Mouse (Mus musculus): Measurements from ENCODE around the gene Mettl7a1. TPM values are rescaled to one million over a fixed set of nuclear protein-coding genes. Genes with fewer than 3 reads are reported as not detected.
"Not testable (repeated sequence)": the region's sequence is repeated elsewhere in the genome, so short reads cannot be mapped to it uniquely, and the experiment has no call there.

The Mettl7a1 gene
- polyA plus RNA-seq, 1 experiment from 2014 or later = 5.4 TPM

DNA sequence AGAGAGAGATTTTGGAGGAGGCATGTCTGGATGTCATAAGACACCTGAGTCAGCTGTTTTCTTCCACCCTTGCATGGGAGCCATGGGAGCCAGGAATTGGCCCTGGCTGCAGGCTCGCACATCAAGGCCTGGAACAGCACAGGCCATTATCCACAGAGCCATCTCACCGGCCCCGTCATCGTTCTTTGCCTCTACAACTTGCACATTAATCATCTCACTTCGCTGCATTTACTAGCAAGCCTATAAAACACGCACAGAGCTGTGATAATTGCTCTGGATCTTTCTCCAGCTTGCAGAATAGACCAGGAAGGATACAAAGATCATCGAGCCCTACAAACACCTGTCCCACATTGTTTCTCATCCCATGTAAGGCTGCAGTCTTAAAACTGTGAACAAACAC lies 26.8 kb downstream of the Mettl7a1 start:
- 72% methylated on average over 7 of the region's 7 CpGs for WGBS
- H3K9ac ChIP-seq (replicated peaks) = no peak overlapping the region
- H3K9me3 ChIP-seq = no peaks in the 10 kb centered on the region
- no peak overlapping the region for H3K27ac ChIP-seq (replicated peaks)
- H3K4me3 ChIP-seq = no peak overlapping the region
- H3K4me2 ChIP-seq (replicated peaks) = no peak overlapping the region
- H3K4me1 ChIP-seq = no peaks in the 10 kb centered on the region
- H3K36me3 ChIP-seq = no peaks in the 10 kb centered on the region
- no peak for ATAC-seq (replicated peaks)
- H3K27me3 ChIP-seq = no peaks in the 10 kb centered on the region

DNA sequence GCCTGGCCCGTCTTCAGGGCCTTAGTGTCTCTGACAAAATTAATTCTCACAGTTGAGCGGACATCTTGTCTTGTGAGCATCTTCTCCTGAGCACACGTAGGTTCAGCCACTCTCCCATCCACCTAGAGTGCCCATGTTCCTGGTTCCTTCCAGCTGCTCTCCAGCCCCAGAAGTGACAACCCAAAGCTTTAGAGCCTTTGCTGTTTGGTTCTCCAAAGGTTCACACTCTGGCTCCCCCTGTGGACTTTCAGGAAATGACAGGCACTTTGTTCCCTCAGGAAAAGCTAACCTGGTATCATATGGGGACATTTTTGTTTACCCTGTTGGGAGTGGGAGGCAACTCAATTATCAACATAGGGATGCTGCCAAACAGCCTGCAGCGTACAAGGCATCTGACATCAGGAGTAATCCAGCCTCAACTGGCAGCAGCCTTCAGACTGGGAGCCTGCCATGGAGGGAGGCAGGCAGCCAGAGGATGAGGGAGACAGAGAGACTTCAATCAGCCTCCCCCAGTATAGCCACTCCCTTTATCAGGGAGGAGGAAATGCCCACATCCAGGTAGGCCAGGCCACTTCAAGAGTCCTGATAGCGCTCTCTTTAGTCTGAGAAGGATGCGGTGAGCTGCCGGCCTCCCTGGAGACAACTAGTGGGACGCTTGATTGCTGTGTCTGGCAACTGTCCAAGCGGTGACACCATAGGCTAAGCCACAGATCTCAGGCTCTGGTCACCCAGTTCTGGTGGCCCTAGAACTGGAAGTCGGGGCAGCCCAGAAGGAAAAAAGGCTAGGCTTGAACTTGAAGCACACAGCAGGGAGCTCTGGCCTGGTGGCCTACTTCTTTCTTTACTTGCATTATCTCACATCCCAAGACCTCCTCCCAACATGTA lies 28.4 kb downstream of the Mettl7a1 start:
- 0 out of 2 replicates have a peak, but pooled peaks have one; percentile 23 for ATAC-seq (replicated peaks)
- 50% methylated on average over 3 of the region's 10 CpGs for WGBS
- H3K27me3 ChIP-seq = not testable (repeated sequence)

DNA sequence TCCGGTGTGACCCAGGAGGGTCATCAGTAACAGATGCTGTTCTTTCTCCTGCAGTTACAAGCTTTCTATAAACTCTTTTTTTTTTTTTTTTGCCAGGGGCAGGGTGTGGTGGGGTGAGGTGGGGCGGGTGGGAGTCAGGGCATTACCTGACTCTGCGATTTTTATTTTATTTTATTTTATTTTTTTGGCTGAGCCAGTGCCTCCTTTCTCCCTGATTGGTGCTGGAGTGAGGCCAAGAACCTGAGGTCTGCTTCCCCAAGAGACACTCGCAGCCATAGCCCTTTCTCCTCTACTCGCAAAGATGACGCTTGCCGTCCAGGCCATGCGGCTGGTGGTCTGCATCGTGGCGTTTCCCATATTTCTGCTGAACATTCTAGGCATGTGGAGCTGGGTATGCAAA lies 30.7 kb downstream of the Mettl7a1 start, which contains the start of gene Mettl7a3:
Gene Mettl7a3 (plus strand): TSS at position 301 of the 400 bp plus-strand sequence.
- H3K9ac ChIP-seq (replicated peaks) = no peak within 1 kb of the TSS
- no peaks in the 10 kb centered on the region for H3K9me3 ChIP-seq
- ATAC-seq (replicated peaks) = no peak
- no peak within 1 kb of the TSS for H3K4me2 ChIP-seq (replicated peaks)
- WGBS = 71% methylated on average over 10 of the region's 10 CpGs
- no peaks in the 10 kb centered on the region for H3K4me1 ChIP-seq
- H3K27me3 ChIP-seq = no peaks in the 10 kb centered on the region
- no peaks in the 10 kb centered on the region for H3K36me3 ChIP-seq
- H3K27ac ChIP-seq (replicated peaks) = no peak within 1 kb of the TSS
- no peak within 1 kb of the TSS for H3K4me3 ChIP-seq

More for the DNA sequence above, 28.4 kb downstream of the Mettl7a1 start:
- H3K27ac ChIP-seq (replicated peaks); H3K4me1 ChIP-seq; H3K36me3 ChIP-seq; H3K9ac ChIP-seq (replicated peaks); H3K4me2 ChIP-seq (replicated peaks); H3K4me3 ChIP-seq; H3K9me3 ChIP-seq: not testable (repeated sequence)

DNA sequence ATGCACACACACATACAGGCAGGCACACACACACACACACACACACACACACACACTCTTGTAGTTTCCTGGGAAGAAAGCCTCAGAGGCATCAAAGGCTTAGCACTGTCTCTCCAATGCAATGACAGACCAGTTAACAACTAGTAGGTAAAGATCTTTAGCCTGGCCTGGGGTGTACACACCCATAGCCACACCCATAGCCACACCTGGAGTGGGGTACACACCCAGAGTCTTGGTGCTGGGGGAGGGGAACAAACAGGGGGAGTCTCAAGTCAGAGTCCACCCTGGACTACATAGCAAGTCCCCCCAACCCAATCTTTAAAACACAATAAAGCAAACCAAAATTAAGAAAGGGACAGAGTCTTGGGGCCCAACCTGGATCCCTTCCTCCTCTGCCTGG lies 33.4 kb downstream of the Mettl7a1 start:
- H3K9me3 ChIP-seq; H3K36me3 ChIP-seq; H3K4me1 ChIP-seq; H3K4me3 ChIP-seq; H3K27ac ChIP-seq (replicated peaks); H3K27me3 ChIP-seq; H3K9ac ChIP-seq (replicated peaks); ATAC-seq (replicated peaks); H3K4me2 ChIP-seq (replicated peaks): not testable (repeated sequence)

DNA sequence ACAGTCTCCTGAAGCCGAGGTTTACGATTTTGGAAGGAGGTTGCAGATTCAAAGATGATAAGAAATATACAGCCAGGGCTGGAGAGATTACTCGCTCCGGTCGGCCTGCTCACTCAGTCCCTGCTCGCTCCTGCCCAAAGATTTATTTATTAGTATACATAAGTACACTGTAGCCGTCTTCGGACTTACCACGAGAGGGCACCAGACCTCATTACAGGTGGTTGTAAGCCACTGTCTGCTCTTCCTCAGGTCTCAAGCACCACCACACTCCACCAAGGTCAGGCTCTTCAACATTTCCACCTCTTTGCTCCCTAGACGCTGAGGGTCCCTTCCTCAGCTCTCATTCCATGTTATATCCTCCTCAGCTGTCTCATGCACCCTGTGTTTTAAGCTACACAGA lies 33.9 kb downstream of the Mettl7a1 start:
- H3K36me3 ChIP-seq; H3K4me2 ChIP-seq (replicated peaks); H3K27me3 ChIP-seq; H3K9me3 ChIP-seq; H3K9ac ChIP-seq (replicated peaks); ATAC-seq (replicated peaks); H3K27ac ChIP-seq (replicated peaks); H3K4me3 ChIP-seq; H3K4me1 ChIP-seq: not testable (repeated sequence)
- WGBS = 42% methylated on average over 10 of the region's 10 CpGs

DNA sequence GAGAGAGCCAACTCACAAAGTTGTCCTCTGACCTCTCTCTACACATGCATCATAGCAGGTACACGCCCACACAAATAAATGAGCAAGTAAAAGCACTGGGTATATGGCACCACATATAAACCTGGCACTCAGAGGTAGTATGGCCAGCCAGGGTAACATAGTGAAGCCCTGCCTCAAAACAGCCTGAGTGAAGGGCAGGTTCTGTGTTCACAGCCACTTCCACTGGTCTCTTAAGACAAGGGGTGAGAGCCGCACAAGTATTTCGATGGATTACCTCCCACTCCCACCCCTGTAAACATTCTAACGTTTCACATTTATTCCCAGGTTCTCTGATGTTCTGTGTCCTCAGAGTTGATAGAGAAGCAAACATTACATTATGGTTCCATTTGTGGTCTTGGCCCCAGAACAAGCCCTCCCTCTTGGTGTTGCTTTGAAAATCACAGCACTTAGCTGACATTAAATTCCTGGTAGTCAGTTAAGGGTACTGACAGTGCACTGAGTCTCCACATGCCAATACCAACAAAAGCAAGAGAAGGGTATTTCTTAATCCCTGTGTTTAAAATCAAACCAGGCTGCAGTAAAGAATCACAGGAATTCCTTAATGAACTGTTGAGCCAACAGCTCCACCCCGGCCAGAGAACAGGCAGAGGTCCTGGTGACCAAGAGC lies 37.5 kb downstream of the Mettl7a1 start:
- not testable (repeated sequence) for H3K9me3 ChIP-seq; H3K9ac ChIP-seq (replicated peaks); H3K4me1 ChIP-seq; H3K27me3 ChIP-seq; H3K27ac ChIP-seq (replicated peaks); H3K4me2 ChIP-seq (replicated peaks); ATAC-seq (replicated peaks); H3K4me3 ChIP-seq; H3K36me3 ChIP-seq
- WGBS = 74% methylated on average over 4 of the region's 5 CpGs

DNA sequence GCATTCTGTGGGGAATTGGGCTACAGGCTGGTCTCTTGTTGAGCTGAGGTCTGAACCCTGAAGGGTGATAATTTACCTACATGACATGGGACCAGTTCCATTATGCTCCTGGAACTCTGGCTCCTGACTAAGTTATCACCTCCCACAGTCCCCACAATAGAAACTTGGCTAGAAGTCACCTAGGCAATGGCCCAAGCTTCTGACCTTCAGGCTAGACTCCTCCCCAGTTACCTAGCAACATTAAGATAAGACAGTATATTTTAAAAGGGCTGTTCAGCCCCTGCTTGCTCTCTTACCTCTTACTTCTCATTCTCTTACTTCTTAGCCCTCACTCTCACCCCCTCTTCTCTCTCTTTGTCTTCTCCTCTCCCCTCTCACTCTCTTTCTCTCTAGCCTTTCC lies 41.5 kb downstream of the Mettl7a1 start:
- no peaks in the 10 kb centered on the region for H3K9me3 ChIP-seq
- H3K4me3 ChIP-seq = no peak overlapping the region
- no peaks in the 10 kb centered on the region for H3K27me3 ChIP-seq
- no peaks in the 10 kb centered on the region for H3K36me3 ChIP-seq
- H3K4me2 ChIP-seq (replicated peaks) = no peak overlapping the region
- H3K4me1 ChIP-seq = no peaks in the 10 kb centered on the region
- H3K27ac ChIP-seq (replicated peaks) = no peak overlapping the region
- no peak overlapping the region for H3K9ac ChIP-seq (replicated peaks)
- ATAC-seq (replicated peaks) = no peak

DNA sequence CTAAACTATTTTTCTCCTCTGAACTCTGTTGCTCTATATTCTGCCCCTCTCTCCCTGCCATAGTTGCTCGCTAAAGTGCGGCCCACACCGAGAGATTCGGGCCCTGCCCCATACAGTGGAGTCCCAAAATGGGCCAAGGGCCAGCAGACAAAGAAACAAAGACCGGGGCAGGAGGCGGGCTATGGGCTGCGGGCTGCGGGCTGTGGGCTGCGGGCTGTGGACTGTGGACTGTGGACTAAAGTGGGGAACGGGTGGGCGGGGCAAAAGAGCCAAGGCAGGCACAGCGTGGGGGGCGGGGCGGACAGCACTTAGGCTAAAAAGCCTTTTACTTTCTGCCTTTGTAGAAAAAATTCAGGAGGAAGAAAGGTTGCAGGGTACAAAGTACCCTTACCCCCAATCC lies 42.8 kb downstream of the Mettl7a1 start:
- Histone ChIP-seq H3K4me2 (replicated peaks) (no peak overlapping the region), H3K36me3 (no peaks in the 10 kb centered on the region), H3K9ac (replicated peaks) (no peak overlapping the region), H3K27me3 (no peaks in the 10 kb centered on the region), H3K9me3 (no peaks in the 10 kb centered on the region), H3K4me3 (no peak overlapping the region), H3K4me1 (no peaks in the 10 kb centered on the region), H3K27ac (replicated peaks) (no peak overlapping the region)
- ATAC-seq (replicated peaks) = no peak
- 55% methylated on average over 14 of the region's 14 CpGs for WGBS

DNA sequence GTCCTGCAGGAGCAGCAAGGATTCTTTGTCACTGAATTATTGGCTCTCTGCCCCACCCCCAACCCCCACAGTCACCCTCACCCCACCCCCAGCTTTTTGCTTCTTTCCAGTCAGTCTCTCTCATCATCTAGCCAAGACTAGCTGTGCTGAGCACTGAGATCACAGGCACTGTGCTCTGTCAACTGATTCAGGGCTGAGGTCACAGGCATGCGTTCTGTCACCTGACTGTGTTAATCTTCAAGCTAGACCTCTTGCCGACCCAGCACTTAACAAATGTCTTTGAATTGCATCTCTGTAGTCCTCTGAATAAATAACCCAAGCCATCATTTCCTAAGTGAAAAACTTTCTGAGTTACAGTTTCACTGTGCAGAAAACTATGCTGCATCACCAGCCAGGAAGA lies 45.6 kb downstream of the Mettl7a1 start:
- H3K36me3 ChIP-seq = no peaks in the 10 kb centered on the region
- no peak for ATAC-seq (replicated peaks)
- no peaks in the 10 kb centered on the region for H3K9me3 ChIP-seq
- H3K27me3 ChIP-seq = no peaks in the 10 kb centered on the region
- WGBS = 63% methylated on average over 2 of the region's 2 CpGs
- no peaks in the 10 kb centered on the region for H3K4me1 ChIP-seq
- no peak overlapping the region for H3K27ac ChIP-seq (replicated peaks)
- no peak overlapping the region for H3K4me2 ChIP-seq (replicated peaks)
- no peak overlapping the region for H3K9ac ChIP-seq (replicated peaks)
- no peak overlapping the region for H3K4me3 ChIP-seq

DNA sequence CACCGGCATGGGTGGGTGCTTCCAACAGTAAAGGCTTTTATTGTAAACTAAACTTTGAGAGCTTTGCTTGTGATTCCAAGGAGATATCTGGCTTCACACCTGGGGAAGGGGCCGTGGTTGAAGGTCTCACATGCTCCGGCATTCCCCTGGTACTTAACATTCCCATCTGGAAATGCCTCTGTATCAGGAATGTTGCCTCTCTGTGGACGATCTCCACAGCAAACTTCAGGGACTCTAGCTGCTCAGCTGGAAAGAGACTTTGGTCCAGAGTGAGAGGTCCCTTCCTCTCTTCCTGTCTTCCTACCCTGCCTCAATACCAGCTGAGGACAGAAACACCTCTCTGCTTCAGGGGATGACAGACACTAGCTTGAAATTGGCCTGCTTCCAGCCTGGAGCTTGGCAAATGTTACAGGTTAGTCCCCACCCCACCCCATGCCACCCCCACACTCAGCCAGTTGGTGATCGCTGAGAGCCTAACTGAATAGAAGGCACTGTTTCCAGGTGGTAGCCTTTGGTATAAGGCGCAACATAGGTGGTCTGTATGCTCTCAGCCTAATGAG lies 47.6 kb downstream of the Mettl7a1 start:
- Histone ChIP-seq H3K4me2 (replicated peaks) (no peak overlapping the region), H3K27ac (replicated peaks) (no peak overlapping the region), H3K4me1 (no peaks in the 10 kb centered on the region), H3K9me3 (no peaks in the 10 kb centered on the region), H3K9ac (replicated peaks) (no peak overlapping the region), H3K27me3 (no peaks in the 10 kb centered on the region), H3K4me3 (no peak overlapping the region), H3K36me3 (no peaks in the 10 kb centered on the region)
- WGBS = 77% methylated on average over 6 of the region's 6 CpGs
- no peak for ATAC-seq (replicated peaks)

DNA sequence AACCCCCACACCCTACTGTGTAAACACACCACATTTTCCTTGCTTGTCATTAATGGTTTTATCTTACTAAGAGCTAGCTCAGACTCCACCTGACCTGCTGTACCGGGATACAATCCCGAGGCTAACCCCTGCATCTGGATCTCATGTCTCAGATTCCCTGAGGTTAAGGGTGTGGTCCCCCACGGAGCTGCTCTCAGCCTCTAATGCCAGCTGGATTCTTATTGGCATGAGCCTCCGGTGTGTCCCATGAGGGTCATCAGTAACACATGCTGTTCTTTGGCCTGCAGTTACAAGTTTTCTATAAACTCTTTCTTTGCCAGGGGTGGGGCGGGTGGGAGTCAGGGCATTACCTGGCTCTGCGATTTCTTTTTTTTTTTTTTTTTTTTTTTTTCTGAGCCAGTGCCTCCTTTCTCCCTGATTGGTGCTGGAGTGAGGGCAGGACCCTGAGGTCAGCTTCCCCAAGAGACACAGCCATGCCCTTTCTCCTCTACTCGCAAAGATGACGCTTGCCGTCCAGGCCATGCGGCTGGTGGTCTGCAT lies 48.8 kb downstream of the Mettl7a1 start, which contains the start of the genes Methig1 and Mettl7a2:
Gene Methig1 (plus strand): TSS at position 439 of the 540 bp plus-strand sequence.
Gene Mettl7a2 (plus strand): TSS at position 490 of the 540 bp plus-strand sequence.
- no peak for ATAC-seq (replicated peaks)

DNA sequence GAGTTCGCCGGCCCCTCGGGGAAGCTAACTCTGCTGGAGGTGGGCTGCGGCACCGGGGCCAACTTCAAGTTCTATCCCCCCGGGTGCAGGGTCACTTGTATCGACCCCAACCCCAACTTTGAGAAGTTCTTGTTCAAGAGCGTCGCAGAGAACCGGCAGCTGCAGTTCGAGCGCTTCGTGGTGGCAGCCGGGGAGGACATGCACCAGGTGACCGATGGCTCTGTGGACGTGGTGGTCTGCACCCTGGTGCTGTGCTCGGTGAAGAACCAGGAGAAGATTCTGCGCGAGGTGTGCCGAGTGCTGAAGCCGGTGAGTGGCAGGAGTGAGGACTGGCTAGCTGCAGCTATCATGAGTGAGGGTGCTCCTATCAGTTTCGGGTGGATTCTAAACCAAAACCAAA lies 49.5 kb downstream of the Mettl7a1 start:
- H3K9ac ChIP-seq (replicated peaks); H3K36me3 ChIP-seq; ATAC-seq (replicated peaks); H3K4me2 ChIP-seq (replicated peaks); H3K4me1 ChIP-seq; H3K9me3 ChIP-seq; H3K4me3 ChIP-seq; H3K27ac ChIP-seq (replicated peaks); H3K27me3 ChIP-seq: not testable (repeated sequence)
- WGBS = 94% methylated on average over 22 of the region's 22 CpGs

More for the DNA sequence above, 48.8 kb downstream of the Mettl7a1 start, which contains the start of the genes Methig1 and Mettl7a2:
- Histone ChIP-seq H3K27ac (replicated peaks) (no peak within 1 kb of the TSS), H3K36me3 (no peaks in the 10 kb centered on the region), H3K4me1 (no peaks in the 10 kb centered on the region), H3K4me3 (no peak within 1 kb of the TSS), H3K9ac (replicated peaks) (no peak within 1 kb of the TSS), H3K4me2 (replicated peaks) (no peak within 1 kb of the TSS), H3K9me3 (no peaks in the 10 kb centered on the region), H3K27me3 (no peaks in the 10 kb centered on the region)
- 92% methylated on average over 10 of the region's 10 CpGs for WGBS
